Mouse (Mus musculus): ENCODE data around the gene Cdh4. TPM values are rescaled to one million over a fixed set of nuclear protein-coding genes. Genes with fewer than 3 reads are reported as not detected.

Gene Cdh4
- total RNA-seq, 2 experiments from 2014 or later = 1.1 TPM

DNA sequence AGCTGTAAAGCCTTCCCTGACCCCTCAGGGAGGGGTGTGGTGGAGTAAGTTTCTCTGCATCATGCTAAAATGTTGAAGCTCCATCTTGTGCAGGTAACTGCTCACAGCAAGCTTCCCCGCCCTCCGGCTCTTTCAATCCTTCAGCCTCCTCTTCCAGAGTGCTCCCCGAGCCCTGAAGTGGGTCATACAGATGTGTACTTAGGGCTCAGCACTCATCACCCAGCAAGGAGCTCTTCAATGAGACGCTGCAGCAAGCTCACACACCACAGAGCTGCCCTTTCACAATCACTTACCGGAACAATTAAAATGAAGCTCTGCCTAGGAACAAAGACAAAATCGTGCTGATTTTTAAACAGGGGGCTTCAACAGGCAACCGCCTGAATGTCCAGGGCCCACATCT, 393.3 kb downstream of the Cdh4 start:
- no peak for DNase-seq
- intact Hi-C loops (cut with DNase I) = no loop called here

DNA sequence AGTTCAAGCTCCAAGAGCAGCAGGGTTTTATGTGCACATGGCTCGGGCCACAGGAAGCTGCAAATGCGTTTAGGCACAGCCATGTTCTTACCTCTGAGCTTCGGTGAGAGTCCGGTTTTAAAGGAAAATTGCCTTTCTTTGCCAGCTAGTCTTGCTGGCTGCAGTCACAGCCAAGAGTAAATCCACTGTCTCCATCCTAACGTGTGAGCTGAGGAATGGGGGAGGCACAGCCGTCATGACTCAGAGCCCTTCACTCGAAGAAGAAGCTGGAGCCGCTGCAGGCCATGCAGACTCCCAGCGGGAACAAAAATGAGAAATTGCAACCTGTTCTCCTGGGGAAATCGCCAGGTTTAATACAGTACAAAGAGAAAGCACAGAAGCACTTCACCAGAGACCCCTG, 395.0 kb downstream of the Cdh4 start:
- intact Hi-C loops (cut with DNase I) = no loop called here
- DNase-seq = no peak

DNA sequence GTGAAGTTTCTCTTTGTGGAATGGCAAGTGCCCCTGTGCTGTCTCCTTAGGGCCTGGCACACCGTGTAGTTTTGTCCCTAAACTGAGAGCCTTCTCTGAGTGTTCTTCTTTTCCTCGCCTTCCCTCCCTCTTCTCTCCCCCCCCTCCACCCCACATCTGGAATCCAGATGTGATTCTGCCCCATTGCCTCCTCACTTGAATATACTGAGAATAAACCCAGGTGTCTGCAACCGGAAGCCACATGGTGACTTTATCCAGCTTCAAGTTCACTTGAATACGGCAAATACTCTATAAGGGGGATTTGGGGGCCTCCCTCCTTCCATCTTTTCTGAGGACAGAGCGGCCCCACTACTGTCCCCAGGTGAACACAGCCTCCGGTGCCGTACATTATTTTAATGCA, 395.8 kb downstream of the Cdh4 start:
- intact Hi-C loops (cut with DNase I) = no loop called here
- DNase-seq = no peak

DNA sequence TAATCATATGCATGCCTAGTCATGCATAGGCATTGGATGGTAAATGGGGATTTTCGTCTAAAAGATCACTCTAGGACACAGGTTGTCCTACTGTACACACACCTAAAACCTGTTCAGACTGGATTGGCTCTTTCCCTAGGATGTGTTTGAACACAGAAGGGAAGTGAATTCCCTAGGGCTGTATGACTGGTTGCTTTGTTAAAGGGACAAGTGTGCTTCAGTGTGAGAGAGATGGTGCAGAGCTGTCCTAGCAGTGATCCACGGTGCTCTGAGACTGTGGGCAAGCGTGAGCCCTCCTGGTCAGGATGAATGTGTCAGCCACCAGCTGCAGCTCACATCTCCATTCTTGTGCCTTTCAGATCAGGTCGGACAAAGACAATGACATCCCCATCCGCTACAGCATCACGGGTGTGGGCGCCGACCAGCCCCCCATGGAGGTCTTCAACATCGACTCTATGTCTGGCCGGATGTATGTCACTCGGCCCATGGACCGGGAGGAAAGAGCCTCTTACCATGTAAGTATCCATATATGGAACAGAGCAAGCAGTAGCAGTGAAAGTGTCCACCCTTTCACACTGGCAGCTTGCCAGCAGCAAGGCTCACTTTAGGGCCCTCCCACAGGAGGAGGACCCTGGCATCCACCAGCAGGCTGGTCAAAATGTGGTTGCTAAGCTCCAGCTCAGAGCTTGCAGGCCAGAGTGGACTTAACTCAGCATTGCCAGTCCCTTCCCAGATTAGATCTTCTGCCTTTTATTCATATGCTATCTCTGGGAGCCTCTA, 400.6 kb downstream of the Cdh4 start:
- intact Hi-C loops (cut with DNase I) = no loop called here
- DNase-seq = peak; percentile 22 to 45

DNA sequence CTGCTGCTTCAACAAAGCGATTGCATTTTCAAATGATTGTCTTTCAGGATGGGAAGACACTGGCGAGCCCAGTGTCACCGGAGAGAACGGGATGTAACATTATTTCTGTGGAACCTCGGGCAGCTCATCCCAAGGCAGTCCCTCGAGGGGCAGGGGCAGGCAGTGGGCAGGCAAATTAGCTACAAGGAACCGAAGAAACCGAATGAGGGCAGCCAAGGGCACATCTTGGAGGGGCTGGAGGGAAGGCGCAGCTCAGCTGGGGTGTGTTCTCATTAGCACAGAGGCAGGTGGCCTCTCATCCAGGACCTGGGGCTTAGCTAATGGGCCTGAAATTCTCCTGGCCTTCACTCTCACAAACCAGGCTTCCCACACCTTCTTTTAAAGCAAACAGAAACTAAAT, 407.5 kb downstream of the Cdh4 start:
- no peak for DNase-seq
- intact Hi-C loops (cut with DNase I) = no loop called here

DNA sequence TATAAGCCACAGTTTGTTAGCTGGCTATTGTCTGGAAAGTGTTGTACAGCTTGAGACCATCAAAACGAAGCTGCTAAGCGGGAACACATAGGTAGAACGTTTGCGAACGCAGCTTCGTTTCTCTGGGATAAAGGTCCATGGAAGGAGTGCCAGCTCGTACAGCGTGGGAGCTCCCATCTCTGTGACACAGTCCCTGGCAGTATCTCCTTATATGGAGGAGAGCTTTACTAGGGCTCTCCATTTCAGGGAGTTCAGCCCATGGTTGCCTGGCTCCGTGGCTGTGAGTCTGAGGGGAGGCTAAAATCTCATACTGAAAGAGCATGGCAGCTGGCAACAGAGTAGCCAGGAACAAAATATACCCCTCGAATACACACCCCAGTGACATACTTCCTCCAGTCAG, 409.9 kb downstream of the Cdh4 start:
- intact Hi-C loops (cut with DNase I) = no loop called here

DNA sequence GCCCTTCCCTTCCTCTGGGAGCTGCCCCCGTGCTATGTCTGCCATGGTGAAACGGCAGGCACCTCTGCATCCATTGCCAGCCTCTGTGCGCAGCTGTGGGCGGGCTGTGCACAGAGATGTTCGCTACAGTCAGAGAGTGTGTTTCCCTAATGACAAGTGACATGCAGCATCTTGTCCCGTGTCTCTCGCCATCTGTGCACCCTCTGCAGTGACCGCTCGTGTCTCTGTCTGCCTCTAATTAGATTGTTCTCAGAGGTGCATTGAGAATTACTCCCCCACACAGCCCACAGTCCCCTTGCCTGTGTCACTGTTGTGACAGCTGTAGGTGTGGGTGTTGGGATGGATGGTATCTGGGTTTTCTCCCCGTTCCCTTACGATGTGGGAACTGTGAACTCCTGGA, 410.6 kb downstream of the Cdh4 start:
- intact Hi-C loops (cut with DNase I) = no loop called here
- no peak for DNase-seq

More for the DNA sequence above, 409.9 kb downstream of the Cdh4 start:
- no peak for DNase-seq

DNA sequence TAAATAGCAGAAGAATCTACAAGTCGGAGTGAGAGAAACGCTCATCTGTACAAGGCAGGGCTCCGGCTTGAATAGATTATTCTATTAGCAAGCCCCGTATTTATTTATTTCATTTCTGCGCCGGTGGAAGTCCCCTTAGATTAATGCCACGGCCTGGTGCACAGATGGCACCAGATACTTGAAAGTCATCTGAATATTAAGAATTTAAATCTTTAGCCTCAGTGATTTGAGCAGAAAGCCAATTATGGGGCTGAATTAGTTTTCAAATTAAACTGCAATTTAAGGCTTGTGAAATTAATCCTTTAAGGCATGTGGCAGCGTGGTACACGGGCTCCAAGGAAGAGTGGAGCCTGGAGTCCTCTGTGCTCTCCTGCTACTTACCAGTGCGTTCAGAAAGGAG, 411.7 kb downstream of the Cdh4 start:
- intact Hi-C loops (cut with DNase I) = no loop called here
- DNase-seq = no peak

DNA sequence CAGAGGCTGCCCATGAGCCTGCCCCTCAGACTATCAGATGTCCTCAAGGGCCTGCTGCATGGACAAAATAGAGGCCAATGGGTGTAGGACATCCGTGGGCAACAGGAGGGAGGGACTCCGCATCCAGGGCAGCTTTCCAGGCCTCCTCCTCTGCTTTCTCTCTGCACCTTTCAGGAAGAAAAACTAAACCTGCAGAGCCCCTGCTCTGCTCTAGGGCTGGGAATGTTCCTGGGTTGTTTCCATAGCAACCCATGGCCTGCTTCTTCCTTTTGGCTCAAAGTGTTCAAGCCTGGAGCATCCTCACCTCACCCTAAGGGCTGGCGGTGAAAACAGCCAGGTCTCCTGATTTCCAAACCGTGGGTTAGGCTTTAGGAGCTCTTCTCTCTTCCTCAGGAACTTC, 414.9 kb downstream of the Cdh4 start:
- no peak for DNase-seq
- intact Hi-C loops (cut with DNase I) = no loop called here

DNA sequence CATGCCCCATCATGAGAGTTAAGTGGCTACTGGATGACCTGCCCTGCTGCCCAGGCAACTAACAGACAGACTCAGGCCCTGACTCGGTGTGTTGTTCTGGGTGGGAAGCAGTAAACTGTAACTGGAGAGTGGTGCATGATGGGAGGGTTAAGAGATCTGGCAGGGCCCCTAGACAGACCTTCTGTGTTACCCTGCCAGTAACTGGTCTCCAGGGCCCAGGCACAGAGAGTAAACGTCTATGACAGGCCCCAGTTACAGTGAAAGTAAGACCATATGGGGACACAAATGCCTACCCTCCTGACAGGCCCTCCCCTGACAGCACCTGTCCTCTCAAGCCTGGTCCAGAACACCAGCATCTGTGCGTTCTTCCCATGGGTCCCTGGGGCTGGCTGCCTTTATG, 420.4 kb downstream of the Cdh4 start:
- no peak for DNase-seq
- intact Hi-C loops (cut with DNase I) = no loop called here

DNA sequence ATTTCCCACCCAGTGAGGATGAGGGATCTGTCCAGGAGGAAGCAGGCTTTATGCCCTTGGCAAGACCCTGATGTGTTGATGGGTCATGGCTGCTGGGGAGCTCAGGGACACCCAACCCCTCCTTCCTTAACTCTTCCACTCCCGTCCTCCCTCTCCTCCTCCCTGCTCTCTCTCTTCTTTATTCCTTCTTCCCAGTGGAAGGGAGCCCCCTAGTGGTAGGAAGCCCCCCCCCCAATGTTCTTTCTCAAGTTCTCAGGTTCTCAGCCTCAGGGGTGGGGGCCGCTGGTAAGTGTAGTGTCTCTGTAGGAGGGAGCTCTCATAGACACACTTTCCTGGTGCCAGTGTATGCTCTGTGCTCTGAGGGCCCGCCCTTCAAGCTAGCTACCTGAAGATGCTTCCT, 421.0 kb downstream of the Cdh4 start:
- DNase-seq = no peak
- intact Hi-C loops (cut with DNase I) = no loop called here

DNA sequence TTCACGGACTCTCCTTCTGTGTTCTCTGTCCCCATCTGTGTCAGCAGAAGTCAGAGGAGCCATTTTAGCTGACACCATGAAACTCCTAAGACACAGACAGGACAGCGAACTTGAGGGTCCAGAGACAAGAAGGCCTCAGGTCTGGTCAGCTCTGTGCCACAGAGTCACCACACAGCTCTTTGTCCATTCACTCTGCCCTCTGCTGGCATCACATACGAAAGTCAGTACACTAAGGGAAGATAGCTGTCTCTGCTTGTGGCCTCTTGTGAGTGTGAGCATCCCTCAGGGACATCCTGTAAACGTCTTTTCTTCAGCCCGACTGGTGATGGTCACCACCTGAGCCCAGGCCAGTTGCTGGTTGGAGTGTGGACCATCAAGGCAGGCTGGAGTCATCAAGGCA, 422.9 kb downstream of the Cdh4 start:
- intact Hi-C loops (cut with DNase I) = no loop called here
- DNase-seq = no peak

DNA sequence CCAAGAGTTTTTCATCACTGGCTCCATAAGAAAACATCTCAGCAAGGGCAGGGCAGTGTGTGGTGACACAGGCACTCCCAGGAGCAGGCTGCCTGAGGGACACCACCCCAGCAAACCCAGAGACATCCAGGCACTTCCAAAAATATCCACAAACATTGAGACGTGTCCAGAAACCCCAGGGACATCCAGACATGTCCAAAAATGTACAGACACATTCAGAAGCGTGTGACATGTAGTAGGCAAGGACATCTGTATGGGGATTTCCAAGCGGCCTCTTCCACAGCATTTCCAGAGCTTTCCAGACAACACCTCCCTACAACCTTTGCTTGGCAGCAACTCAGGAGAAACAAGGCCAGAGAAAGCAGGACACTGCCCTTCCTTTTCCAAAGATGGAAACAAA, 425.4 kb downstream of the Cdh4 start:
- DNase-seq = no peak
- intact Hi-C loops (cut with DNase I) = no loop called here

DNA sequence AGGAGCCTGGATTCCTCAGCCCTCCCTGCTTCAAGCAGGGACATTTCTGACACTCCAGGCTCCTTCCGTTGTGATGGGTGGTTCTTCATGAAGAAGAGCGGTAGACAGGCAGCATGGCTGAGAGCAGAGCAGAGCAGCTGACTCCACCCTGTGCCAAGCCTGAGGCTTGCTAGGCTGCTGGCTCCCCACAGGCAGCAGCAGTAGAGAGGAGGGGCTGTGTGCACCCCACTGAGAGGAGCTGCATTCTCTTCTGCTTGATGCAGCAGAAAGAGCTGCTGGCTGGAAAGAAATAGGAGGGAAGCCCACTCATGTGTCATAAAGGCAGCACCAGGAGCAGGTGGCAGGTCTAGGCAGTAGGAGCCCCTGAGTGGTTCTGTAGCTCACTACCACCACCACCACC, 427.6 kb downstream of the Cdh4 start:
- no peak for DNase-seq
- intact Hi-C loops (cut with DNase I) = loop anchor here (10.0 kb wide), 2 partner anchors 425 to 795 kb away; partner anchors contain the start of gene Cdh4

DNA sequence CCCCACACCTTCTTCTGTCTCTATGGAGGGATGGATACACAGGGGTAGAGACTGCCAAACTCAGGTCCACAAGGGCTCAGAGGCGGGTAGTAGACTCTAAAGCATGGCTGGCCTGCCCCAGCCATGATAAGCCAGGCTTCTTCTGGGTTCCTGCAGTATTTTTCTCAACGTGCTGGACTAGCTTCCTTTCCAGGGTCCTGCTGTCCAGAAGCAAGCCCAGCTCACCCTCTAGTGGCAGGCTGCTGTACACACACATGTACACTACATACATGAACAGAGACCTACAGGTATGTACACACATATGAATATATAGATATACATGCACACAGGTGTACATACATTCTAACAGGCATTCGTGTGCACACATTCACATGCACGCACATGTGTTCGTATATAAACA, 430.5 kb downstream of the Cdh4 start:
- peak; percentile 10 to 45 for DNase-seq

DNA sequence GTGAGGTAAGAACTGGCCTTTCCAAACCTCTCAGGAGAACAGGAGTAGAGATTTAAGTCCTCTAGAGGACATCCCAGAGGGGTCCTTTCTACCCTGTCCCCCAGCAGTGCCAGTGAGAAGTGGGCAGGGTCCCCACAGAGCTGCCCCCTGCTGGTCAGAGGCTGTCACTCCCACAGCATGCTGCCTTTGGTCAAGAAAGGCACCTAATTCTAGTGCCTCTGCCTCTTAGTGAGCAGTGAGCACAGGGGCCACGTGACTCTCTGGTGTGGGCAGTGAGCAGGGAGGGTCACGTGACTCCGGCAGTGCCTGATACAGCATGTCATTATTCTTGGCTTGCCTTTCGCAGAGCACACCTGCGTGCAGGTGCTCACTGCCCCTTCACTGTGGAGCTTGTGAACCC, 431.1 kb downstream of the Cdh4 start:
- DNase-seq = no peak
- intact Hi-C loops (cut with DNase I) = loop anchor here (2.0 to 10.0 kb wide), 4 partner anchors 193 to 1115 kb away; partner anchors contain the start of gene Cdh4

More for the DNA sequence above, 430.5 kb downstream of the Cdh4 start:
- intact Hi-C loops (cut with DNase I) = loop anchor here (2.0 to 10.0 kb wide), 4 partner anchors 192 to 1114 kb away; partner anchors contain the start of gene Cdh4

DNA sequence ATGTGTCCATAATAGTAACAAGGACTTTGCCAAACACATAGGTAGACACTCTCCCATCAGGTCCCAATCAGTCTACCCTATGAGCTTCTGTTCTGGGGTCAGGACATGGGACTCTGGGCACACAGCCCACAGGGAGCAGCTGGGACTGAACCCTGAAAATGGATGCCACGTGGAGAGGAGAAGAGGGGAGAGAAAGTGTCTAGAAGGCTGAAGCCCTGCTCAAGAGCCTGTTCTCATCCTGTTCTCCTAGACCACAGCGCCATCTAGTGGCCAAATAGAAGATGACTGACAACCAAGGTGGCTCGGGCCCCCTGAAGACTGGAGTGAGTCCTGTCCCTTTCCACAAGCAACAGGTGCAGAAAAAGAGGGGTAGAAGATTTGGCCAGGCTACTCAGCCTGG, 432.9 kb downstream of the Cdh4 start:
- intact Hi-C loops (cut with DNase I) = loop anchor here (1.0 to 10.0 kb wide), 7 partner anchors 45 to 1368 kb away; partner anchors contain the start of gene Cdh4
- peak; percentile 58 to 81 for DNase-seq

DNA sequence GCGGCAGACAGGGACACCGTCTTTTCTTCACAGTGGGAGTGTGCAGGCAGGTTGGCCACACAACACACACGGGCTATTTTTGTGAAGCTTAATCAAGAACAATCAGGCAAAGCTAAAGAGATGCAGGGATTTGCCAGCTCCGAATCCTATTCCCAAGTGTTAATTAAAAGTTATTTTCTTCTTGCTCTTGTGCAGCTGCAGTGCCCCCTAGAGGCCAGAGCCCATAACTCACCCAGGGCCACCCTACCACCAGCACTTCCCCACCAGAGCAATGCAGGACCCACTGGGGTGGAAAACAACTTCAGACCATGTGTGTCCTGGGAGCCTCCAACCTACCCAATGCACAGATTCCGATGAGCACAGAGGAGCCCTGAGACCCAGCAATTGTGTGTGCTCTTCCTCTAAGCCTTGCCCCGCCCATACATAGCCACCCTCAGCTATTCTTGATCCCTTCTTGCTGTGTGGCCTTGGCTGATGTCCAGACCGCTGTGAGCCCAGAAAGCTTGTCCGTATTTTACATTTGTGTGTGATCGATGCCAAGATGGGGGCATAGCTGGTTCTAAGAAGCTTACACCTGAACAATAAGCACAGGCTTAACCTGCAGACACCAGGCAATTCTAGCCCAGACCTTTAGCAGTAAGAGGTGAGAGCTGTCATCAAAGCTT, 435.5 kb downstream of the Cdh4 start:
- DNase-seq = peak; percentile 36 to 58
- intact Hi-C loops (cut with DNase I) = loop anchor here (5.0 to 10.0 kb wide), 5 partner anchors 433 to 1370 kb away; partner anchors contain the start of gene Cdh4

DNA sequence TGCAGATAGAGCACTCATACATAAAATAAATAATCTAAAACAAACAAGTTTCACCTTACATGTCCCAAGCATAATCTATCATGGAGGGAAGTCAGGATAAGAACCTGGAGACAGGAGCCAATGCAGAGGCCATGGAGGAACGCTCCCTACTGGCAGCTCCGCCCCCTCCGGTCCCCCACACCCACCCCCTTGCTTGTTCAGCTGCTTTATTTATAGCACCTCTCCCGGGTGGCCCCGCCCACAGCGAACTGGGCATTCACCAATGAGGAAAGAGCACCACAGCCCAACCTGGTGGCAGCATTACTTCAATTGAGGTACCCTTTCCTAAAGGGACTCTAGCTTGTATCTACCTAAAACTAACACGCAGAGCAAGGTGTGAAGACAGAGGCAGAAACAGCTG, 442.3 kb downstream of the Cdh4 start:
- intact Hi-C loops (cut with DNase I) = no loop called here

DNA sequence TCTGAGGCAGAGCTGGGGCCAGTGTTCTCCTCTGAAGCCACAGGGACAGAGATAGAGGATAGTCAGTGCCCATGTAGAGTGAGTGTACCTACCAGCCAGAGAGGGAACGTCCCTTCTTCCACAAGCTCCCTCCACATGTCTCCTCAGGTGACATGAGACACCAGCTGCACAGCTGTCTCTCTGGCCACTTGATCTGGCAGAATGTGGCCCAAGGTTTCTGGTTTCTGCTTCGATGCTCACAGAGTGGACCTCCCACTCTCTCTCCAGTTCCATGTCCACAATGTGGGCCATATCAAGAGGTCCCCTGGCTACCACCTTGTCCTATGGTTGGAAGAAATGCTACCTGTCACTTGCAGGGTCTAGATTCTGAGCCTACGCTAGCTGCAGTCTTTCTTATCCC, 448.8 kb downstream of the Cdh4 start:
- DNase-seq = no peak
- intact Hi-C loops (cut with DNase I) = no loop called here

More for the DNA sequence above, 442.3 kb downstream of the Cdh4 start:
- DNase-seq = no peak

DNA sequence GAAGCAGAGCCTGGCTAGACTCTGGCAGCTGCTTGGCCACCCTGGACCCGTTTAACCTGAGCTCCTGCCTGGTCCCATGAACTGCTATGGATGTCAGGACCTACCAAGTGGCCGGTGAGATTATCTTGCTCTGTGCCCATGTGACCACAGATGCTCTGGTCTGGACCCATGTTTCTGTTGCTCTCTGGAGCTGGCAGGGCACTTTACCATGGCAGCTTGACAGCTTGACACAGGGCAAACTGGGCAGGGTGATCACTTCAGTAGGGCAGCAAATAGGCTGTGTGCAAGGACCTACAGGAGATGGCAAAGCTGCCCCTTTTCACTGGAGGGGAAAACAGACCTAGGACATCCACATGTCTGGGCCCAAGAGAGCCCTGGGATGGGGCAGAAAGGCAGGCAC, 454.7 kb downstream of the Cdh4 start:
- intact Hi-C loops (cut with DNase I) = no loop called here
- peak in 1 of 2 experiments; percentile 18 for DNase-seq

DNA sequence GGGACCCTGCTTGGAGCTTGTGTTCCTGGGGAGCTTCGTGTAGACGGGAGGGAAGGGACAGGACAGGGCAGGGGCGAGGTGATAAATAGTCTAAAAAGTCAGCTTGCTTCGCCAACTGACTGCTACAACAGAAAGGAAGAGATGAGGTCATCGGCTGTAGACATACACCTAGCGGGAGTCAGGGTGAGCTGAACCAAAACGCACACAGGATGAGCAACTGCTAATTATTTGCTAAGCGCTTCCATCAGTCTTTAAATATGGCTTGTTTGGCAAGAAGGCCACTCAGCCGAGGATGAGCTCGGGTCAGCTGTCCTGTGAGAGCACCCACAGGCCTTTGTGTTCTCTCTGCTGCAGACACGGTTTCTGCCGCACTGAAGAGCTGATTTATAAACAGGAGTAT, 470.7 kb downstream of the Cdh4 start:
- no peak for DNase-seq
- intact Hi-C loops (cut with DNase I) = loop anchor here (10.0 kb wide), 1 partner anchor 342 kb away; the partner anchor contains the start of gene Rps21

Data from heart, postnatal 14 days (tissue).